Mouse (Mus musculus) limb, embryonic 13.5 days (tissue): ENCODE data around the gene Dnajc8. TPM values are rescaled to one million over a fixed set of nuclear protein-coding genes. Genes with fewer than 3 reads are reported as not detected.
A peak's percentile ranks its signal among the peaks of the same experiment; 100 is the strongest.

Experiments
- ATAC-seq: fragments of 200-750 bp; cut with Nextera tagmentation; 2 replicates; pipeline ENCODE4 v1.8.0; 2017; ENCODE audit warnings: low read depth, moderate number of reproducible peaks, moderate TSS enrichment; ENCODE audit not compliant: low FRiP score
- H3K27ac ChIP-seq: fragments of 300-500 bp; sonication (generic); 2 replicates; pipeline ENCODE4 v1.5.1; 2015; ENCODE audit warnings: inconsistent platforms, mild to moderate bottlenecking, moderate library complexity
- H3K27me3 ChIP-seq: fragments of 300-500 bp; sonication (generic); 2 replicates; pipeline ENCODE4 v1.6.1; 2015; ENCODE audit warnings: mild to moderate bottlenecking, inconsistent platforms
- H3K36me3 ChIP-seq: fragments of 300-500 bp; sonication (generic); 2 replicates; pipeline ENCODE4 v1.6.1; 2015; ENCODE audit warnings: inconsistent platforms, mild to moderate bottlenecking, moderate library complexity
- H3K4me1 ChIP-seq: fragments of 300-500 bp; sonication (generic); 2 replicates; pipeline ENCODE4 v1.6.1; 2015; ENCODE audit warnings: inconsistent platforms
- H3K4me2 ChIP-seq: fragments of 300-500 bp; sonication (generic); replicated peaks from 2 replicates; pipeline ENCODE4 v1.6.1; 2015; ENCODE audit warnings: inconsistent platforms, mild to moderate bottlenecking, moderate library complexity
- H3K4me3 ChIP-seq: fragments of 300-500 bp; sonication (generic); 2 replicates; pipeline ENCODE4 v1.5.1; 2015; ENCODE audit warnings: moderate library complexity, mild to moderate bottlenecking, inconsistent platforms
- H3K9ac ChIP-seq: fragments of 300-500 bp; sonication (generic); 2 replicates; pipeline ENCODE4 v1.6.1; 2015; ENCODE audit warnings: mild to moderate bottlenecking, inconsistent platforms
- H3K9me3 ChIP-seq: fragments of 300-500 bp; sonication (generic); 2 replicates; pipeline ENCODE4 v1.6.1; 2016; ENCODE audit warnings: inconsistent platforms
- WGBS: fragments of 180-500 bp; shearing (Covaris S2); methylation state at CpG from one replicate; pipeline ENCODE4 v1.1.7; 2015; 5-methylcytosine and 5-hydroxymethylcytosine counted together
- polyA plus RNA-seq: library from polyadenylated mRNA; unstranded; fragments of >200 nt; fragmentation: Nextera tagmentation; extraction: Ambion mirVana; gene quantifications from 2 replicates; pipeline ENCODE4 v1.2.1, GENCODE M21; 2015

Dnajc8 gene
- polyA plus RNA-seq, 1 experiment from 2014 or later, result 172 TPM

DNA sequence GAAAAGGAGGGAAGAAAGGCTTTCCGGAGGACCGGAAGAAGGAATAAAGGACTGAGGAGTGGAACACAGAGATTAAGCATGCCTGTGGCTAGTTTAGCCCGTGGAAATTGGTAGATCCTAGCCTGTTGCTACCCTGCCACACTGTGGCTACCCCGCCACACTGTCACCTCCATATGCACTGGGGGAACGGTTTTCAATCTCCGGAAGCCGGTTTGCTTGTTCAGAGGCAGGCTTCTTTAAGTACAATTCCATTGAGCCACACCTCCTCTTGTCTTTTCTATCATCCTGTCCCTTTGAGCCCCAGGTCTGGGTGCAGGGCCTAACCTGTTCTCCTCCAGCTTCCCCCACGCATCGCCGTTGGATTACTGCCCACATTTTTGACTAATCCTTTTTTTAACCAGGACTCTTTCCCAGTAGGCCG, 11.0 kb upstream of the Dnajc8 start:
- Histone ChIP-seq H3K9me3 (no peaks in the 10 kb centered on the region), H3K27me3 (no peaks in the 10 kb centered on the region), H3K4me2 (no peak overlapping the region), H3K36me3 (peaks cover 2% of the 10 kb centered on the region; the same call in 1 of the 2 replicates), H3K4me3 (no peak overlapping the region), H3K27ac (no peak overlapping the region), H3K4me1 (peaks cover 5% of the 10 kb centered on the region; the same call in 1 of the 2 replicates), H3K9ac (no peak overlapping the region)
- WGBS, result 28% methylated on average over 11 of the region's 11 CpGs
- no peak for ATAC-seq

DNA sequence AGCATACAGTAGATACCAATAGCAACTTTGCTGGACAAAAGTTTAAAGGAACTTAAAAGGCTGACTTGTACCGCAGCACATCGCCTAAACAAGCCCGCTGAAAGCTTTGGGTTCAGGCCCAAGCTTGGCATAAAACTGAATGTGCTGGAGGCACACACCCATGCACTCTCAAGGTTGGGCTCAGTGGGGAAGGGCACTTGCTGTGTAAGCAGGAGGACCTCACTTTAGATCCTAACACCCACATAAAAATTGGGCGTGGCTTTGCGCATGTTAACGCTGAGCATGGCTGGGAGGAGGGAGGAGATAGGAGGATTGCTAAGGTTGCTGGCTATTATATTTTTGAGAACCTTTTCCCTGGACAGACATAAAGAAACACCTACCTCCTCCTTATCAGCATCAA, 10.5 kb upstream of the Dnajc8 start:
- Histone ChIP-seq H3K9ac (no peak overlapping the region), H3K27me3 (no peaks in the 10 kb centered on the region), H3K36me3 (peaks cover 7% of the 10 kb centered on the region), H3K4me3 (no peak overlapping the region), H3K4me2 (no peak overlapping the region), H3K4me1 (peaks cover 5% of the 10 kb centered on the region; the same call in 1 of the 2 replicates), H3K9me3 (no peaks in the 10 kb centered on the region), H3K27ac (no peak overlapping the region)
- no peak for ATAC-seq
- WGBS, result 48% methylated on average over 6 of the region's 6 CpGs

DNA sequence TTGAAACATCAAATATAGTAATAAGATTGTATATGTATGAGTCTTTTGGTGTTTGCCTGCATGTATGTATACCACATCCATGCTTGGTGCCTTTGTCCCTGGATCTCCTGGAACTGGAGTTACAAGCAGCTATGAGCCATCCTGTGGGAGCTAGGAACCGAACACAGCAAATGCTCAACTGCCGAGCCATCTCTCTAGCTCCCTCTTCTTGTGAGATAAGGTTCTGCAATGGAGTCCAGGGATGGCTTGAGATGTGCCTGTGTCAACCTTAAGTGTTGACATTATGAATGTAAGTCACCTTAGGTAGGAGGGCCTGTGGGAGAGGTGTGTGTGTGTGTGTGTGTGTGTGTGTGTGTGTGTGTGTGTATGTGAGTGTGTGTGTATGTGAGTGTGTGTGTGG, 8.7 kb upstream of the Dnajc8 start:
- Histone ChIP-seq H3K9ac (no peak overlapping the region), H3K36me3 (peaks cover 24% of the 10 kb centered on the region), H3K4me1 (peaks cover 5% of the 10 kb centered on the region; the same call in 1 of the 2 replicates), H3K4me3 (no peak overlapping the region), H3K9me3 (no peaks in the 10 kb centered on the region), H3K27ac (no peak overlapping the region), H3K4me2 (no peak overlapping the region), H3K27me3 (no peaks in the 10 kb centered on the region)
- 70% methylated on average over 2 of the region's 2 CpGs for WGBS
- no peak for ATAC-seq

DNA sequence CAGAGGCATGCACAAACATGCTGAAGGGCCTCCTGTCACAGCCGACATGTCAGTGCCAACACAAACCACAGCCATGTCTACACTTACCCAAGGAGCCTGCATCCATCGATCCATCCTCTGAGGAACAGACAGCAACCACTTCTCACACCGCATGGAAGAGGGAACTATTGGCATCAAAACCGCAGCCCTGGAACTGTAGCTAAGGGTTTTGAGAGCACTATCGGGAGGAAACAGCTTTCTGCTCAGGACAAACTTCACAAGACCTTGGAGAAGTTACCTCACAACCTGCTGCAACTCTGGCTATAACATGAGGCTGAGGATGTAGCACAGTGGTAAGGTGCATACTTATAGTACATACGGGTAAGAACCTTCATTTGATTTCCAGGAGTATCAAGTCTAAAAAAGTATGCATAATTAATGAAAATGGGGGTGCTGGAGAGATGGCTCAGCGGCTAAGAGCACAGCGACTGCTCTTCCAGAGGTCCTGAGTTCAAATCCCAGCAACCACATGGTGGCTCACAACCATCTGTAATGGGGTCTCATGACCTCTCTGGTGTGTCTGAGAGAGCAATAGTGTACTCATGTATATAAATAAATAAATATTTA, 7.3 kb upstream of the Dnajc8 start:
- no peak for ATAC-seq
- Histone ChIP-seq H3K27me3 (no peaks in the 10 kb centered on the region), H3K27ac (no peak overlapping the region), H3K36me3 (peaks cover 25% of the 10 kb centered on the region), H3K9ac (no peak overlapping the region), H3K4me1 (peaks cover 16% of the 10 kb centered on the region), H3K4me2 (no peak overlapping the region), H3K4me3 (no peak overlapping the region), H3K9me3 (no peaks in the 10 kb centered on the region)
- WGBS, result 89% methylated on average over 8 of the region's 8 CpGs

DNA sequence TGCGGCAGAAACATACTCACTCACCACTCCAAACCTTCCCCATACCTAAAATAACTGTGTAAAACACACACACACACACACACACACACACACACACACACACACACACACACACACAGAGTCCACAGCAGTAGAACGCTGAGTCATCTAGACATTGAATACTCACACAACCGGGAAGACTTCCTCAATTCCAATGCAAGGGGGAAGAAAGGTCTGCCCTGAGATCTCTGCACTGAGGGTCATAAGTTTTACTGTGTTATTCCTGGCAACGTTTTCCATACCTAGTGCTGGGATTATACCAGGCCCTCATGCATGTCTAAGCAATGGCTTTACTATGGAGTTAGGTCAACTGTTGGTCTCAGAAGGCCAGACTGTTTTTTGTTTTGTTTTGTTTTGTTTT, 6.0 kb upstream of the Dnajc8 start:
- Histone ChIP-seq H3K36me3 (peaks cover 25% of the 10 kb centered on the region), H3K27ac (no peak overlapping the region), H3K4me3 (no peak overlapping the region), H3K4me1 (peaks cover 20% of the 10 kb centered on the region), H3K4me2 (no peak overlapping the region), H3K9ac (no peak overlapping the region), H3K27me3 (no peaks in the 10 kb centered on the region), H3K9me3 (no peaks in the 10 kb centered on the region)
- 87% methylated on average over 4 of the region's 4 CpGs for WGBS
- ATAC-seq, result no peak

DNA sequence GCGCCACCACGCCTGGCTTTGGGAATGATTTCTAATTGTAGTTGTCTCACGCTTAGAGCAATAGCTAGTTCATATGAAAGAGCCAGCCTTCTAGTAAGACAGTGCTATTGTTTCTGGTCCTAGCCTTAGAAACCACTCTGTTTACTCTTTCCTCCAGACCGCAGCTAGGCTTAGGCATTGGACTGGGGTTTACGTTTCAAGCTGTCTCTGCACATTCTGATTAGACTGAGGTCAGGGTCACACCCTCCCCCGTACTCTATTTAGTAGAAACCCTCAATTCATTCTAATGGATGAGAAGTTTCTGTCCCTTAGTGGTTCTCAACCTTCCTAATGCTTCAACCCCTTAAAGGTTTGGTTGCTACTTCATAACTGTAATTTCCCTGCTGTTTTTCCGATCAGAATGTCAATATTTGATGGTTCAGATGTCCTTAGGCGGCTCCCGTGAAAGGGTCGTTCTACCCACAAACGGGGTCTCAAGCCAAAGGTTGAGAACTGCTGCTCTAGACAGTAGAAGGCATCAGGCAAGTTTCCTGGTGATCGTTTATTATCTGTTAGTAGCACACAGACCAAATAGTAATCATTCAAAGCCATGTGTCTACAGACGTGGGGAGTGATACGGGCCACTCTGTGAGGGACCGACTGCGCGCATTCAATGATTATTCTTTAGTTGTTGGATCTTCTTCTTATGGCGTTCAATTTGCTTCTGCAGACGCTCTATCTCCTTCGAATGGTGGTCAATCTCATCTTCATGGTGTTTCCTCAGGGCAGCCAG, 5.1 kb upstream of the Dnajc8 start:
- H3K9me3 ChIP-seq, result no peaks in the 10 kb centered on the region
- no peak overlapping the region for H3K27ac ChIP-seq
- no peak for ATAC-seq
- no peaks in the 10 kb centered on the region for H3K27me3 ChIP-seq
- H3K4me2 ChIP-seq, result no peak overlapping the region
- 95% methylated on average over 20 of the region's 20 CpGs for WGBS
- no peak overlapping the region for H3K4me3 ChIP-seq
- H3K9ac ChIP-seq, result no peak overlapping the region
- peaks cover 25% of the 10 kb centered on the region for H3K36me3 ChIP-seq
- H3K4me1 ChIP-seq, result peaks cover 18% of the 10 kb centered on the region

DNA sequence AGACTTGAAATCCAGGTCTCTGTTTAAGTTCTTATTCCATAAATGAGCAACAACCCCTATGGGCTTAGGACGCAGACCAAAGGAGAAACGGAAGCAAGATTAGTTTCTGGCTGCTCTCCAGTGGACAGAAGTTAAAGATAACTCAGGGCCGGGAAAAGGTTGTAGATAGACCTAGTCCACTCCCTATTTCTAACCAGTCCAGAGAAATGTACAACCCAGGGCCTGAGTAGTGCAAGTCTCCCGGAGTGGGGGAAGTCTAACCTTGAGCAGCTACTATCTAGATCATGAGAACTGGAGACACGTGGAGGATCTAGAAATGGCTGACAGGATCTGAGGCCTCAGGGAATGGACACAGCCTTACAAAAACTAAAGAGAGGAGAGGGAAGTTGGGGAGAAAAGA, 2.9 kb upstream of the Dnajc8 start:
- Histone ChIP-seq H3K4me1 (peaks cover 33% of the 10 kb centered on the region), H3K4me2 (peak overlapping the region; percentile 93), H3K27me3 (no peaks in the 10 kb centered on the region), H3K9ac (peak overlapping the region; percentile 90), H3K4me3 (peak overlapping the region; percentile 77), H3K9me3 (no peaks in the 10 kb centered on the region), H3K36me3 (peaks cover 26% of the 10 kb centered on the region), H3K27ac (peak overlapping the region; percentile 91)
- ATAC-seq, result 0 out of 2 replicates have a peak, but pooled peaks have one; percentile 17
- 21% methylated on average over 5 of the region's 5 CpGs for WGBS

DNA sequence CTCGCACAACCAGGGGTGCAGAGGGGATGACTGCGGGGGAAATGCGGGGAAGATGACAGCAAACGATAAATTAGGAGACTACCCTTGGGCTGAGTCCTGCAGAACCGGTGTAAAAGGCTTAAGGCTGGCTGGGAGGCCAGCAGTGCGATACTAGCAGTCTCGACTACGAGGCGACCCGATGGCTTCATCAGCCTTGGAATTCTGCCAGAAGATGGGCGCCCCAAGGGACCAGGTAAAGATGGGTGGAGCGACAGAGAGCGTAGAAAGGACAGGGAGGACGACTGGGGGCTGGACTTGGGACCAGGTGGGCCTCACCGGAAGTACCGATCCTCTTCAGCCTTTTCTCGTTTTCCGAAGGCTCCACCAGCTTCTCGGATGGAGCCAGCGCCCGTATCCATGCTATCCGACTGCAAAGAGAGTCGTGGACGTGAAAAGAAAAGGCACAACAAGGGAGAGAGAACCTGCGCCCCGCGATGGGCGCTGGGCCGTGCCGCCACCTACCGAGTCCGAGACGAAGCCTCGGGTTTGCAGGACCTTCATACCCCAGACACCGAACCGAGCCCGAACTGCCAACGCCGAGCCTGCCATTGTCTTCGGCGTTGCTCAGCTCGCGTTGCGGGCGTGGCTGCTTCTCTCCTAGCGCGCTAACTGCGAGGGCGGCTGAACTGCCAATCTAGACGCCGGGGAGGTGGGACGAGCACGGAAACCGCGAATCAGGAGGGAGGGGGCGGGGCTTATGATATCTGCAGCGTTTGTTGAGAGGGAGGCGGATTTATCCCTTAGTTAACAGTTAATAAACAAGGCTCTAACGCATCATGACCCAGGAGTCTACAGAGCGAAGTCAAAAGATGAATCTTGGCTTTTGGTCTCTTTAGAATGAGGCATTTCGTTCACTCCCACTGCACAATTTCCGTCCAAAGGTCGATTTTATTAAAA, 2.1 kb upstream of the Dnajc8 start, which contains the start of gene Atpif1:
Gene Atpif1 (minus strand): TSS at position 679 of the 936 bp plus-strand sequence.
- H3K27me3 ChIP-seq, result no peaks in the 10 kb centered on the region
- H3K36me3 ChIP-seq, result peaks cover 31% of the 10 kb centered on the region
- peak within 1 kb of the TSS; percentile 93 for H3K4me2 ChIP-seq
- peak within 1 kb of the TSS; percentile 91 for H3K27ac ChIP-seq
- H3K9ac ChIP-seq, result peak within 1 kb of the TSS; percentile 90
- H3K9me3 ChIP-seq, result no peaks in the 10 kb centered on the region
- H3K4me1 ChIP-seq, result peaks cover 35% of the 10 kb centered on the region
- H3K4me3 ChIP-seq, result peak within 1 kb of the TSS; percentile 77
- under 1% methylated on average over 63 of the region's 63 CpGs for WGBS
- ATAC-seq, result peak; percentile 90

DNA sequence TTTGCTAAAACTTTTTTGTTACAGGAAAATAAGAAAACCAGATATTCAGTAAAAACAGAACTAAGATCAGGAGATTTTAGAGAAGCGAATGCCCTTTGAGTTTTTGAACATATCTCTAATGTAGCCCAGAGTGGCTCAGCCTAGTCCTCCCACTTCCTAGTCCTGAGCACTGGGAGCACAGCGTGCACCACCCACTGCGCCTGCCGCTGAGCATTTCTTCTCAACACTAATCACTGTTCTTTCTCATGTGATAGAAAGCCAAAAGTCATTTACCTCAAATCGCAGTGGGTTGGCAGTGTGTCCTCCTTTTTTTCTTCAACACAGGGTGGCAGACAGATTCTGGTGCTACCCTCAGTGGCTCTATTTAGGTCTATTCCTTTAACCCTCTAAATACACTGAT, 4.1 kb downstream of the Dnajc8 start:
- H3K4me2 ChIP-seq, result no peak overlapping the region
- H3K36me3 ChIP-seq, result peaks cover 63% of the 10 kb centered on the region
- H3K9ac ChIP-seq, result no peak overlapping the region
- H3K4me3 ChIP-seq, result no peak overlapping the region
- WGBS, result 95% methylated on average over 5 of the region's 5 CpGs
- H3K9me3 ChIP-seq, result no peaks in the 10 kb centered on the region
- H3K27ac ChIP-seq, result no peak overlapping the region
- H3K27me3 ChIP-seq, result no peaks in the 10 kb centered on the region
- peaks cover 20% of the 10 kb centered on the region for H3K4me1 ChIP-seq
- no peak for ATAC-seq

DNA sequence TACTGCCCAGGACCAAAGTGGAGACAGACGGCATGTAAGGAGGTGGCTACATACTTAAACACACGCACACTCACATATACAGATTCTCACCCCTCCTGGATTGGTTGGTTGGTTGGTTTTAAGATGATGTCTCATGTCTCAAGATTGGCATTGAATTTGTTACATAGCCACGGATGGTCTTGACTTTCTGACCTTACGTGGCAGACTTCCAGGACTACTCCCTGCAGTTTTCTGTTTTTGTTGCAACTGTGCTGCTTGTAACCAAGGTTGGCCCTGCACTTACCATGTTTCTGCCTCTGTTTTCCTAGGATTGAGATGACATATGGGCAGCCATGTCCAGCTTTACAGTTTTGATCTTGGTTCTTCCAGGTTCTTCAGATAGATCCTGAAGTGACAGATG, 6.1 kb downstream of the Dnajc8 start:
- 86% methylated on average over 4 of the region's 4 CpGs for WGBS
- Histone ChIP-seq H3K4me3 (no peak overlapping the region), H3K9me3 (no peaks in the 10 kb centered on the region), H3K4me2 (no peak overlapping the region), H3K9ac (no peak overlapping the region), H3K27ac (no peak overlapping the region), H3K27me3 (no peaks in the 10 kb centered on the region), H3K4me1 (peaks cover 14% of the 10 kb centered on the region), H3K36me3 (peaks cover 73% of the 10 kb centered on the region)
- ATAC-seq, result no peak

DNA sequence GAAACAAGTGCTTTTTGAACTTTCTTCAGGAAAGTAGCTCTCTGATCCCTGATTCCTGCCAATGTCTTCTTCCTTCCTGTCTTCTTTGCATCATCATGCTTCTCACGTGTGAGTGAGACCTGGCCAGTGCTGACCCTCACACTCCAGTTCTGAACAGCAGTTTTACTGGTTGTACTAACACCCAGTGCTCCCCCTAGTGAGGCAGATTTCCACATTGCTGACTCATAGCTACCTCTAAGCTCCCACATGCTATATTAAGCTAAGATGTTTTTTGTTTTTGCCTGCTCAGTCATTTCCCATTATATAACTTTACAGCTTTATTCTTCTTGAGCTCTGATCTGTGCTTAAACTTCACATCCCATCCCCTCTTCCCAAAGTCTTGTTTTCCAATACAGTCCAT, 7.4 kb downstream of the Dnajc8 start:
- ATAC-seq, result no peak
- Histone ChIP-seq H3K27ac (no peak overlapping the region), H3K27me3 (no peaks in the 10 kb centered on the region), H3K4me3 (no peak overlapping the region), H3K4me2 (no peak overlapping the region), H3K9me3 (no peaks in the 10 kb centered on the region), H3K4me1 (0 out of 2 replicates have a peak, but pooled peaks cover under 1% of the 10 kb centered on the region), H3K36me3 (peaks cover 81% of the 10 kb centered on the region), H3K9ac (no peak overlapping the region)
- WGBS, result 50% methylated on average over 1 of the region's 1 CpGs

DNA sequence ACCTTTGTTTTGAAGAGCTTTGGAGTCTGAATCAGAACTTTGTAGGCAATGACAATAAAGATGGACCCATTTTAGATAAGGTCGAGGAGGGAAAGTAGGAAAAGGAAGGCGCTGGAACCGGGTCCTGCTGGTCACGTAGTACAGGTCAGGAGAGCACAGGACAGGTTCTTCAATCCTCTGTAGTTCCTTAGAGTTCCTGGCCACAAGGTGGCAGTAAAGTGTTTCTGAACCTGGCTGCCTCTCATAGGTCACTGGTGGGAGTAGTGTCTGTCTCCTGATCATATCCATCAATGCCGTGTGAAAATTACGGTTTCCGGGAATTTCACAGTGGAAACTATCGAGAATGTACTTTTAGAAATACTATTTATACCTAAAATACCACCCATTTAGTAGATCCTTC, 10.5 kb downstream of the Dnajc8 start:
- Histone ChIP-seq H3K36me3 (peaks cover 87% of the 10 kb centered on the region), H3K9me3 (no peaks in the 10 kb centered on the region), H3K4me1 (no peaks in the 10 kb centered on the region), H3K27me3 (no peaks in the 10 kb centered on the region), H3K9ac (no peak overlapping the region), H3K27ac (no peak overlapping the region), H3K4me2 (no peak overlapping the region), H3K4me3 (no peak overlapping the region)
- ATAC-seq, result no peak
- WGBS, result 42% methylated on average over 8 of the region's 8 CpGs
